Mouse (Mus musculus): ENCODE data around the gene Lrrc31. TPM values are rescaled to one million over a fixed set of nuclear protein-coding genes. Genes with fewer than 3 reads are reported as not detected.

Lrrc31 gene
- polyA plus RNA-seq, 1 experiment from 2014 or later, result not detected

DNA sequence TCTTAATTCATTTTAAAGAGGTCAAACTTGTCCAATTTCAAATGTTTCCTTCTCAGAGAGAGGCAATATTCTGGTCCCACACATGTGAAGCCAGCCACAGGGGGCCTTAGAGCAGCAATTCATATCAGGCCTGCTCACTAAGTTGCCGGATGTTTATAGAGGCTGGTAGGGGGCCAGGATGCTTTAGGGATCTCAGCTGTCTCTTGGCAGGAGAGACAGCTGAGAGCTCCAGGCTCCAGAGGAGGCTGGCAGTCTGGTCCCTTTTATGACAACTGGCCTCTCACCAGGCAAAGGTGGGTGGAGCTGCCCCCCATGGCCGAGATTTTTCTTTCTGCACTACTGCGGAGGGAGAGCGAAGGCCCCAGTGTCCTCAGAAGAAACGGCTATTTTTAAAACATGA, 23.5 kb upstream of the Lrrc31 start:
- Histone ChIP-seq H3K27me3 (no peaks in the 10 kb centered on the region), H3K4me1 (replicated peaks) (no peaks in the 10 kb centered on the region), H3K9me3 (replicated peaks) (no peaks in the 10 kb centered on the region), H3K36me3 (replicated peaks) (no peaks in the 10 kb centered on the region), H3K4me2 (no peak overlapping the region), H3K27ac (replicated peaks) (no peak overlapping the region), H3K4me3 (replicated peaks) (no peak overlapping the region), H3K9ac (no peak overlapping the region)
- WGBS (ENCODE audit: insufficient replicate concordance), result 56% methylated on average over 5 of the region's 5 CpGs
- ATAC-seq (ENCODE audit: insufficient read depth), result no peak

DNA sequence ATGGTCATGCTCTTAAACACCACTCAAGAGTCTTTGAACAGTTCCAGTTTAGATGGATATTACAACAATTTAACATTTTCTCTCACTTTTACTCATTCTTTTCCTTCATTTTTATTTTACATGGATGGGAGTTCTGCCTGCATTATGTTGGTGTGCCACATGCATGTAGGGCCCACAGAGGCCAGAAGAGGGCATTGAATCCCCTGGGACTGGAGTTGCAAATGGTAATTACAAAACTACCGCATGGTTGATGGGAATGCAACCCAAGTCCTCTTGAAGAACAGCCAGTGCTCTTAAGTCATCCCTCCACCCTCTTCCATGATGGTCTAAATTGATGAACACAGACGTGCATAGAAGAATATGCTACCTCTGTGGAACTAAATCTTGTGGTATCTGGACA, 22.8 kb upstream of the Lrrc31 start:
- WGBS (ENCODE audit: insufficient replicate concordance), result 52% methylated on average over 2 of the region's 2 CpGs
- Histone ChIP-seq H3K27me3 (no peaks in the 10 kb centered on the region), H3K9ac (no peak overlapping the region), H3K27ac (replicated peaks) (no peak overlapping the region), H3K36me3 (replicated peaks) (no peaks in the 10 kb centered on the region), H3K9me3 (replicated peaks) (no peaks in the 10 kb centered on the region), H3K4me3 (replicated peaks) (no peak overlapping the region), H3K4me2 (no peak overlapping the region), H3K4me1 (replicated peaks) (no peaks in the 10 kb centered on the region)
- ATAC-seq (ENCODE audit: insufficient read depth), result no peak

DNA sequence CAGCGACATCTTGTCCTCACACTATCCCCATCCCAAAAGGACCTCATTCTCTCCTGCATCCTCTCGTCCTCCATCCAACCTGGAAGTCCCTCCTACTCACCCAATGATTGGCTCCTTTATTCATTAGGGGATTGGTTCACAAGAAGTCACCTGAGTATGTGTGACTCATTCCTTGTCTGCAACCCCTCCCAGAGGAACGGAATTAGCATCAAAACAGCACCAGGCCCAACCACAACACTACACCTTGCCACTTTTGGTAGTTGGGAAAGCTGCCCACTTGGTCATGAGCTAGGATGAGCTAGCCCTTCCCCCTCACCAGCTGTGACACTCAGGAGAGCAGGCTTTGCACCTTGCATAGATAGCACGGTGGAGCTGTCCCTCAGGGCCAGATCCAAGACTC, 22.4 kb upstream of the Lrrc31 start:
- no peak overlapping the region for H3K27ac ChIP-seq (replicated peaks)
- WGBS (ENCODE audit: insufficient replicate concordance), result 57% methylated on average over 4 of the region's 4 CpGs
- no peaks in the 10 kb centered on the region for H3K36me3 ChIP-seq (replicated peaks)
- no peak for ATAC-seq (ENCODE audit: insufficient read depth)
- H3K4me1 ChIP-seq (replicated peaks), result no peaks in the 10 kb centered on the region
- no peaks in the 10 kb centered on the region for H3K27me3 ChIP-seq
- H3K9ac ChIP-seq, result no peak overlapping the region
- no peak overlapping the region for H3K4me3 ChIP-seq (replicated peaks)
- H3K4me2 ChIP-seq, result no peak overlapping the region
- H3K9me3 ChIP-seq (replicated peaks), result no peaks in the 10 kb centered on the region

DNA sequence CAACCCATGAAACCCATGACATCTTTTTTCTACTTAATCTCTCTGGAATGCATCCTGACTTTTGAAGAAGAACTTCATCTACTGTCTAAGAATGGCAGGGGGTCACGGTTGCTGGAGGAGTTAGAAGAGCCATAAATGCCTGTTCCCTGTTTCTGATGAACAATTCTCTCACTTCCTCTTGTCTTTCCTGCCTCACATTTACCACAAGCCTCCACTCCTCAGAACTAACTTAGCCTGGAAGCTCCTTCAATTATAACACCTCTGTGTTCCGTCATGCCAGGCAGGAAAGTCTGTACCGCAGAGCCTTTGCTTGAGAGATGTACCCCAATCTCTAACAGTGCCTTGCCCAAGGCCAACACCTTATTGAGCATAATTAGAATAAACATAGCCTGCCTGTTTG, 19.0 kb upstream of the Lrrc31 start:
- Histone ChIP-seq H3K4me1 (replicated peaks) (no peaks in the 10 kb centered on the region), H3K36me3 (replicated peaks) (no peaks in the 10 kb centered on the region), H3K4me3 (replicated peaks) (no peak overlapping the region), H3K9ac (no peak overlapping the region), H3K9me3 (replicated peaks) (no peaks in the 10 kb centered on the region), H3K4me2 (no peak overlapping the region), H3K27me3 (no peaks in the 10 kb centered on the region), H3K27ac (replicated peaks) (no peak overlapping the region)
- ATAC-seq (ENCODE audit: insufficient read depth), result no peak
- WGBS (ENCODE audit: insufficient replicate concordance), result 50% methylated on average over 3 of the region's 3 CpGs

DNA sequence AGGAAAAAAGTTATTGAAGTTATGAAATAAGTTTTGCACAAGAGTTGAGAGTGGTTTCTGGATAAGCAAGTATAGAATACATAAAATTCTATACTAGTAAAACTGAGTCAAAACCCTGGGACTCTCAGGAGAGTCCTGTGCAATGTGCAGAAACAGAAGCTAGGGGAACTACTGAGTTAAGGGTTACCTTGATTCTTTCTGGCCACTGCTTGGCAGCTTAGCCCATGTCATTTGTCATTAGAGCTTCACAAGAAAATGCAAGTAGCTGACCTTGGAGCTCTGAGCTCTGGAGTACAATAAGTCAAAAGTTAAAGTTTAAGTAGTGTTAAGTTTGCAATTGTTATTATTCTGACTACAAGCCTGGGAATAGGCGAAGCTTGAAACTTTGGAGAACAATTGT, 13.7 kb upstream of the Lrrc31 start:
- 68% methylated on average over 1 of the region's 1 CpGs for WGBS (ENCODE audit: insufficient replicate concordance)
- no peak overlapping the region for H3K27ac ChIP-seq (replicated peaks)
- no peak overlapping the region for H3K9ac ChIP-seq
- no peaks in the 10 kb centered on the region for H3K36me3 ChIP-seq (replicated peaks)
- no peak overlapping the region for H3K4me3 ChIP-seq (replicated peaks)
- no peaks in the 10 kb centered on the region for H3K4me1 ChIP-seq (replicated peaks)
- peaks cover 5% of the 10 kb centered on the region; the same call in 1 of the 2 replicates for H3K27me3 ChIP-seq
- H3K4me2 ChIP-seq, result no peak overlapping the region
- ATAC-seq (ENCODE audit: insufficient read depth), result no peak
- no peaks in the 10 kb centered on the region for H3K9me3 ChIP-seq (replicated peaks)

DNA sequence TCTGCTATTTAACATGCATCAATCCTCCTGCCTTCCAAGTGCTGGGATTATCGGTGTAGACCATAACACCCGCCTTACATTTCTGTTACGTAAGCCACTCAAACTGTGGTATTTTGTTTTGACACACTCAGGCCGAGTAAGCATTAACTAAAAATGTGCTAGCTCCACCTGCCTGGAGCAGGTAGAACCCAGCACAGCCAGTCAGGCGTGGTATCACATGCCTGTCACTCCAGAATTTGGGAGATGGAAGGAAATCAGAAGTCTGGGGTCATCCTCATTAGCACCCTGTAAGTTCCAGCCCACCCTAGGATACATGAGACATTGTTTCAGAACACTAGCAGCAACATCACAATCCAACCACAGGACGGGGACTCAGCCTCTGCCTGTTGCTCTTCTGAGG, 10.5 kb upstream of the Lrrc31 start:
- peaks cover 5% of the 10 kb centered on the region; the same call in 1 of the 2 replicates for H3K27me3 ChIP-seq
- H3K4me2 ChIP-seq, result no peak overlapping the region
- 60% methylated on average over 6 of the region's 6 CpGs for WGBS (ENCODE audit: insufficient replicate concordance)
- H3K9ac ChIP-seq, result no peak overlapping the region
- peaks cover 14% of the 10 kb centered on the region for H3K4me1 ChIP-seq (replicated peaks)
- H3K4me3 ChIP-seq (replicated peaks), result no peak overlapping the region
- H3K36me3 ChIP-seq (replicated peaks), result no peaks in the 10 kb centered on the region
- no peak for ATAC-seq (ENCODE audit: insufficient read depth)
- no peak overlapping the region for H3K27ac ChIP-seq (replicated peaks)
- H3K9me3 ChIP-seq (replicated peaks), result no peaks in the 10 kb centered on the region

DNA sequence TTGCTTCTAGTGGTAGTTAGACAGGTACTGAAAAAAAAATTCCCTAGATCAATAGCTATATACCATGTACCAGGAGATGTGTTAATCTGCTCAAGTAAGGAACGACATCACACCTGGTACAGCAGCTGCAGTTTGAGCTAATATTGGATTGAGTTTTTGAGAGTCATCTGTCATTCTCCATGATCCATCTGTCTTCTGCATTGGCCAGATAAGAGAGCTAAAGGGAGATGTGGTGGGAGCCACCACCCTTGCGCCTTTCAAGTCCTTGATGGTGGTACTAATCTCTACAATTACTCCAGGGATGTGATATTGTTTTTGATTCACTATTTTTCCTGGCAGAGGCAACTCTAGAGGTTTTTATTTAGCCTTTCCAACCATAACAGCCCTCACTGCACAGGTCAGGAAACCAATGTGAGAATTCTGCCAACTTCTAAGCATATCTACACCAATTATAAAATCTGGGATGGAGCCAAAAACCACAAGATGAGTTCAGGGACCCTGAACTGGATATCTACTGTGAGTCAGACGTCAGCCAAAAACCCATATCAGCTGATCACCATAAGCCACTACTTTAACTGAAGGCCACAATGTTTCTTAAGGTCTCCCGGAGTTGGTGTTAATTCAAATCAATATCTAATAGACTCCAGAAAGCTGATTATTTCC, 7.1 kb upstream of the Lrrc31 start:
- Histone ChIP-seq H3K4me2 (0 out of 2 replicates have a peak overlapping the region, but pooled peaks have one; percentile 18), H3K9me3 (replicated peaks) (no peaks in the 10 kb centered on the region), H3K9ac (no peak overlapping the region), H3K27me3 (peaks cover 9% of the 10 kb centered on the region; the same call in 1 of the 2 replicates), H3K27ac (replicated peaks) (no peak overlapping the region), H3K4me3 (replicated peaks) (no peak overlapping the region), H3K4me1 (replicated peaks) (peaks cover 14% of the 10 kb centered on the region), H3K36me3 (replicated peaks) (no peaks in the 10 kb centered on the region)
- 17% methylated on average over 4 of the region's 4 CpGs for WGBS (ENCODE audit: insufficient replicate concordance)
- ATAC-seq (ENCODE audit: insufficient read depth), result peak; percentile 70

DNA sequence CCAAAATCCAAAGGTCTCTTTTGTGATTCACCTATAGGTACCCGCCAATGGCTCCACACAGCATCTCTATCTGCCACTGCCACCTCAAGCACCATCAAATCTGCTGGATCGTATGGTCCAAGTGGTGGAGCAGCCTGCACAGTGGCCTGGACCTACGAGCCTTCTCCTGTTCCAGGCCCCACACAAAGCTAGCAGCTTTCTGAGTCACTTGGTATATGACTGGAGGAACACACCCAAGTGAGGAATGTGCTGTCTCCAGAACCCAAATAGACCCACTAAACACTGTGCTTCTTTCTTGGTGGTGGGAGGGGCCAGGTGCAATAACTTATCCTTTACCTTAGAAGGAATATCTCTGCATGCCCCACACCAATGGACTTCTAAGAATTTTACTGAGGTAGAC, 6.3 kb upstream of the Lrrc31 start:
- Histone ChIP-seq H3K4me3 (replicated peaks) (no peak overlapping the region), H3K4me2 (no peak overlapping the region), H3K4me1 (replicated peaks) (peaks cover 14% of the 10 kb centered on the region), H3K9me3 (replicated peaks) (no peaks in the 10 kb centered on the region), H3K36me3 (replicated peaks) (no peaks in the 10 kb centered on the region), H3K27me3 (peaks cover 9% of the 10 kb centered on the region; the same call in 1 of the 2 replicates), H3K9ac (no peak overlapping the region), H3K27ac (replicated peaks) (no peak overlapping the region)
- 63% methylated on average over 3 of the region's 3 CpGs for WGBS (ENCODE audit: insufficient replicate concordance)
- no peak for ATAC-seq (ENCODE audit: insufficient read depth)

DNA sequence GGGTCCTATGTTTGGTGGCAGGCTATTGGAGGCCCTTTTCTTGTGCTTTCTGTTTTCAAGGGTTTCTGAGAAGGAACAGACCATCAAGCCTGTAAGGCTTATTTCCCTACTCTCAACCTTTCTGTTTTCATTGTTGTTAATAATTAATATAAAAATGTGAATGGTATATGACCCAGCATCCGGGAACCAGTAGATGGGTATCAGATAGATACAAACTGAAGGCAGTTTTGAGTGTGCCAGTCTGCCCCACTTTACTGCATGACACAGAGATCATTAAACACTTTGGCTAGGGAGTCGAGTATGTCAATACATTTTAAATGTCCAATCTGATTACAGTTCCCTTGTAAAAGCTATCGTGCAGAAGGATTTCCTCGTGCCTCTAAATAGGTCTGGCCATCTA, 1.8 kb downstream of the Lrrc31 start:
- no peak overlapping the region for H3K4me3 ChIP-seq (replicated peaks)
- H3K27ac ChIP-seq (replicated peaks), result no peak overlapping the region
- WGBS (ENCODE audit: insufficient replicate concordance), result 53% methylated on average over 4 of the region's 4 CpGs
- no peaks in the 10 kb centered on the region for H3K4me1 ChIP-seq (replicated peaks)
- no peak overlapping the region for H3K9ac ChIP-seq
- ATAC-seq (ENCODE audit: insufficient read depth), result no peak
- H3K9me3 ChIP-seq (replicated peaks), result no peaks in the 10 kb centered on the region
- no peak overlapping the region for H3K4me2 ChIP-seq
- no peaks in the 10 kb centered on the region for H3K36me3 ChIP-seq (replicated peaks)
- H3K27me3 ChIP-seq, result no peaks in the 10 kb centered on the region; the same call in 1 of the 2 replicates

DNA sequence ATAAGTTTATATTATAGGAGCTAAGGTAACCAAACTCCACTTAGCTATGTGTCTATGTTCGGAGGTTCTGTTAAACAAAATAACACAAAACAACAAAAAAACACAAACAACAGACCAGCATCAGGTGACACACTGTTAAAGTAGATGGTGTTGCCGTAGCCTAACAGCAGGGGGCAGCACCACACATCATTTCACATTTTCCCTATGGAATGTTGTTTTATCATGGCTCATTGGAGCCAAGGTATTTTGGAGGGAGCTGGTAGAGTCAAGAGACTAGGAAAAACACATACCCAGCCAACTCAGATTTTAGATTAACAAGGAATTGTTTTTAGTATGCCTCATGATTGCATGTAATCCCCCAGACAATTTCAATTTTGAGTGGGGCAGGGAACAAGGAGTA, 3.3 kb downstream of the Lrrc31 start:
- no peaks in the 10 kb centered on the region; the same call in 1 of the 2 replicates for H3K27me3 ChIP-seq
- ATAC-seq (ENCODE audit: insufficient read depth), result no peak

DNA sequence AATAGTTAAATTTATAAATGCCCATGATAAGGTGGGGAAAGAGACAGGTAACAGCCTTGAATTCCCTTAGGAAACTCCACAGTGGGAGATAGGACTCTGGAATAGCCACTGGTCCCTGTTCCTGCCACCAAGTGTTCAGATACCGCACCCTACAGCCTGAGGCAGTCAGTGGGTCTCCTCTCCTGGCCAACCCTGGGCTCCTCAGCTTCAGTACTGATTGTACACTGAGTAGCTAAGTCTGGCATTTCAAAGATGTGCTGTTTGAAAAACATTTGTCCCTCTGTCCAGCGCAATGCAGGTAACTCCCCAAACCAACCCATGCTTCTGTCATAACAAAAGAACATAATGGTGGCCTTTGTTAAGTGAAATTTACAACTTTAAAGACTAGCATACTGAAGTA, 4.0 kb downstream of the Lrrc31 start:
- H3K4me1 ChIP-seq (replicated peaks), result no peaks in the 10 kb centered on the region
- no peak for ATAC-seq (ENCODE audit: insufficient read depth)
- H3K9ac ChIP-seq, result no peak overlapping the region

More for the DNA sequence above, 3.3 kb downstream of the Lrrc31 start:
- WGBS (ENCODE audit: insufficient replicate concordance), result 12% methylated on average over 2 of the region's 2 CpGs
- Histone ChIP-seq H3K4me2 (no peak overlapping the region), H3K4me3 (replicated peaks) (no peak overlapping the region), H3K27ac (replicated peaks) (no peak overlapping the region), H3K9me3 (replicated peaks) (no peaks in the 10 kb centered on the region), H3K4me1 (replicated peaks) (no peaks in the 10 kb centered on the region), H3K36me3 (replicated peaks) (no peaks in the 10 kb centered on the region), H3K9ac (no peak overlapping the region)

DNA sequence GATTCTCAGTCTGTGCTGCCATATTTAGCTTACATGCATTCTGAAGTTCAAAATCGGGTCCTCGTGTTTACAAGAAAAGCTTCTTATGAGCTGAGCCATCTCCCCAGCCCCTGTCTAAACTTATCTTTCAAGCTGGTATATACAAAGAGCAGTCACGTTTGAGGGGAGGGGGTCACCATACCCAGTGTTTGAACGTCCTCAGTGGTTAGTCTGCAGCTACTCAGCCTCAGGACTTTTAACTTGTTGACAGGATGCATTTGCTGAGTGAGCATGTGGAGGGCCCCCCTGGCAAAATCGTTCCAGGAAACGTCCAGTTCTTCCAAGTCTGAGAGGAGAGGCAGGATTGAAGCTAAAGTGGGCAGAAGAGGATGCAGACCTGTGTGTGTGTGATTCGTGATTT, 8.7 kb downstream of the Lrrc31 start:
- H3K36me3 ChIP-seq (replicated peaks), result no peaks in the 10 kb centered on the region
- H3K9me3 ChIP-seq (replicated peaks), result no peaks in the 10 kb centered on the region
- H3K9ac ChIP-seq, result no peak overlapping the region
- H3K4me2 ChIP-seq, result no peak overlapping the region
- H3K4me1 ChIP-seq (replicated peaks), result no peaks in the 10 kb centered on the region
- no peak for ATAC-seq (ENCODE audit: insufficient read depth)
- no peak overlapping the region for H3K4me3 ChIP-seq (replicated peaks)
- 42% methylated on average over 7 of the region's 7 CpGs for WGBS (ENCODE audit: insufficient replicate concordance)
- no peaks in the 10 kb centered on the region for H3K27me3 ChIP-seq
- no peak overlapping the region for H3K27ac ChIP-seq (replicated peaks)

More for the DNA sequence above, 4.0 kb downstream of the Lrrc31 start:
- no peaks in the 10 kb centered on the region; the same call in 1 of the 2 replicates for H3K27me3 ChIP-seq
- H3K4me2 ChIP-seq, result no peak overlapping the region
- H3K27ac ChIP-seq (replicated peaks), result no peak overlapping the region
- H3K36me3 ChIP-seq (replicated peaks), result no peaks in the 10 kb centered on the region
- no peaks in the 10 kb centered on the region for H3K9me3 ChIP-seq (replicated peaks)
- WGBS (ENCODE audit: insufficient replicate concordance), result 78% methylated on average over 2 of the region's 2 CpGs
- no peak overlapping the region for H3K4me3 ChIP-seq (replicated peaks)
